Mouse (Mus musculus): ENCODE measurements around the gene Mgat4a.
"Not testable (repeated sequence)": the region's sequence is repeated elsewhere in the genome, so short reads cannot be mapped to it uniquely, and the experiment has no call there.

The Mgat4a gene

DNA sequence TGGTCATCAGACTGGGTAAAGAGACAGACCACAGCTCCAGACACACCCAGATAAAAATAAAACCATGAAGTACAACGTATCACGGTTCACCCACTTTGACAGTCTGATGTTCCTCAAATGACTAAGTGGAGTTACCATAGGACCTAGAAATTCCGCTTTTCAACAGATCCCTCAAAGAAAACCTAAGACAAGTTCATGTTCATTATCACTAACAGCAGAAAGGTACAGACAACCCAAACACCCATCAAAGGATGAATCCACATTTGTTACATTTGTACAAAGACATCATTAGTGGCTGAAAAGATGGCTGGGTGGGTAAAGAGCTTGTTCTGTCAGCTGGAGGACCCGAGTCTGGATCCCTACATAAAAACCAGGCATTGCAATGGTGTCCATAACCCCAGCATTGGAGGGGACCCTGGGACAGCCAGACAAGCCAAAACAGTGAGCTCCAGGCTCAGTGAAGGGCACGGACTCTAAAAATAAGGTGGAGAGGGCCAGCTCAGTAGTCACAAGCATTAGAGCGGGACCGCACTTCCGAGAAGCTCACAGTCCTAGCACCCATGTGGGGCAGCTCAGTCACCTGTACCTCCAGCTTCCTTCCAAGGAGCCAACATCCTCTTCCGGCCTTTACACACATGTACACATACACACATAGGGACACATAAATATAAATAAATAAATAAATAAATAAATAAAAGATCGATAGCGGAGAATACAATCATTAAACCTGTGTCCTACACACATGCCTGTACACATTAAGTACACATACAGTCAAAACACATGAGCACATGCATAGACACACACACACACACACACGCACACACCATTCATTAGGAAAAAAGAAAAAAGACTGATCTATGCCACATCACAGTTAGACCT lies 8.9 kb downstream of the Mgat4a start:
- no peak for DNase-seq

DNA sequence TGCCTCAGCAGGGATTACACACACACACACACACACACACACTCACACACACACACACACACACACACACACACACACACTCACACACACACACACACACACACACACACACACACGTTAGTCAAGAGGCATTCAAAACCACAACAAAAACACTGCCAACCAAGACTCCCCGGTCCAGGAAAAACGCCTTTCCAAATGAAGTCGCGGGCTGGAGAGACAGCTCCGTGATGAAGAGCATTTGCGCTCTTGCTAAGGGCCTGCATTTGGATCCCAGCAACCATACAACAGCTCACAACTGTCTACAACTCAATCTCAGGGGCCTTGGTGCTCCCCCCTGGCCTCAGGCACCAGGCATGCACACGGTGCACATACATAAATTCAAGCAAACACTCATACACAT lies 10.8 kb downstream of the Mgat4a start:
- peak; percentile 12 for DNase-seq

DNA sequence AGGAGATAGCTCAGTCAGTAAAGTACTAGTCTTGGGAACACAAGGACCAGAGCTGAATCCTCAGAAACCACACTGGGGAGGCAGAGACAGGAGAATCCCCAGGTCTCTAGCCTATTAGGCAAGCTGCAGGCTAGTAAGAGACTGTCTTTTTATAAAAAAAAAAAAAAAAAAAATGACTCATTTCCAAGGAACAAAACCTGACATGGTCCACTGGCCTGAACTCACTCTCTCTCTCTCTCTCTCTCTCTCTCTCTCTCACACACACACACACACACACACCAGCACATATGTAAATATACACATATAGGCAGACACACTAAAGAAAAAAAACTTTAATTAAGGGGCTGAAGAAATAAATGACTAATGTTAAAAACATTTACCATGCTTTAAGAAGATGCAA lies 14.6 kb downstream of the Mgat4a start:
- no peak for DNase-seq

DNA sequence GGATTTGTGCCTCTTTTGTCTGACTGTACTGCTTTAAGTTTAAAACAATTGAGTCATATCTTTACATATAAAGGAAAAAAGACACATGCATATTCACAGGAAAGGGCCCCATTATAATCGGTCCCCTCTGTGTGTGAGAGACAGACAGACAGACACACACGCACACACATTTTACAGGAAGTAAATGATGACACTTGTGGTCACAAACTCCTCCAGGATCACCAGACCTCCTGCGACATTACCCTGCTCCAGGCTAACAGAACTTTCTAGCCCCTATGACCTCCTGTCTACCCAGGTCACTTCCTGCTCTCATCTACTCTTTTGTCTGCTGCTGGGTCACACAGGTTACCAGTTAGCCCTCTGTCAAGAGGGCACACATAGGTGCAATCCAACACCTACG lies 16.1 kb downstream of the Mgat4a start:
- no peak for DNase-seq

DNA sequence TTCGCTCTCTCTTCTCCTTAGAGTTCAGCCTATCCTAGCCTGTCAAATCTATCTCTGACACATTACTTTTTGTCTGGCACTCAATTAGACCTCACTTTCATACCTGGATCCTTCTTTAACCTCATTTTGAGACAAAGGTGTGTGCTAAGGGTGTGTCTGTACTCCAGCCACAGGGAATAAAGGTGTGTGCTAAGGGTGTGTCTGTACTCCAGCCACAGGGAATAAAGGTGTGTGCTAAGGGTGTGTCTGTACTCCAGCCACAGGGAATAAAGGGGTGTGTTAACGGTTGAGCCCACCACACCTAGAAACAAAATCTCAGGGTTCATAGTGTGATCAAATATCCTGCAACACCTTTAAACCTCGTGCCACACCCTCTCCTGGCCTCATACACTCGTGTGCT lies 16.7 kb downstream of the Mgat4a start:
- DNase-seq, result not testable (repeated sequence)

DNA sequence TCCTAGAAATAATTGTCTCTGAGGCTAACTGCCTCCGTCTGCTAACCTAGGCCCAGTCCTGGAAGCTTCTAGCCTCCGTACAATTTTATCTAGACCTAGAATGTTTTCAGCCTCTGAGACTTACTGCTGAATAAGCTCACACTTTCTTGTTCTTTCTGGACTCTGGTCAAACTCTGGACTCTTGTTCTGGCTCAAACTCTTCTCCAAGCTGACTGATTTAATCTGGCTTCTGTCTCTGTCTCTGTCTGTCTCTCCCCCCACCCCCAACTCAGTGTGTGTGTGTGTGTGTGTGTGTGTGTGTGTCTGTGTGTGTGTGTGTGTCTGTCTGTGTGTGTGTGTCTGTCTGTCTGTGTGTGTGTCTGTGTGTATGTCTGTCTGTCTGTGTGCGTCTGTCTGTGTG lies 17.3 kb downstream of the Mgat4a start:
- not testable (repeated sequence) for DNase-seq

DNA sequence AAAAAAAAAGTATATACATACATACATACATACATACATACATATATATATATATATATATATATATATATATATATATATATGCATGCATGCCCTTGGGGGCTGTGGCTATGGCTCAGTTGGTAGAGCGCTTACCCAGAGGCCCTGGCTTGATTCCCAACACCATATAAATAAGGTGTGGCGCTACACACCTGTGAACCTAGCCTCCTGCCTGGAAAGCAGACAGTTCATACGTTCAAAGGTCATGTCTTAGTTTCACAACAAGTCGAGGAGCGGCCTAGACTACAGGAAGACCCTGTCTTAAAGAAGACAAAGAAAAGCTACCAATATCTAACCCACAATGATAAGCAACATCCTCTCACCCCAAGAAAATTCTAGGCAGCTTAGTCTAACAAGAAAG lies 18.7 kb downstream of the Mgat4a start:
- DNase-seq, result no peak

DNA sequence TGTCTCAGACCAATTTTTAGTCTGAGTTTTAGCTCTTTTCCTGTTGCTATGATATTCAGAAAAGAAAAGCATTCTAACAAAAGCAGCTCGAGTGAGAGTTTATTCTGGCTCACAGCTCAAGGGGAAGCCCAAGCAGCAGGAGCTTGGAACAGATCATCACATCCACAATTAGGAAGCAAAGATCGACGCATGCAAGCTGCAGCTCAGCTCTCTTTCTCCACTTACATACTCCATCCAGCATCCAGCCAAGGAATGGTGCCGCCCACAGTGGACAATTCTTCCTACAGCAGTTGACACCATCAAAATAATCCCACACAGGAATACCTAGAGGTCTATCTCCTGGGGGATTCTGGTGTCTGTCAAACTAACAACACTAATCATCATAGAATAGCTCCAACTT lies 22.0 kb downstream of the Mgat4a start:
- DNase-seq, result no peak

DNA sequence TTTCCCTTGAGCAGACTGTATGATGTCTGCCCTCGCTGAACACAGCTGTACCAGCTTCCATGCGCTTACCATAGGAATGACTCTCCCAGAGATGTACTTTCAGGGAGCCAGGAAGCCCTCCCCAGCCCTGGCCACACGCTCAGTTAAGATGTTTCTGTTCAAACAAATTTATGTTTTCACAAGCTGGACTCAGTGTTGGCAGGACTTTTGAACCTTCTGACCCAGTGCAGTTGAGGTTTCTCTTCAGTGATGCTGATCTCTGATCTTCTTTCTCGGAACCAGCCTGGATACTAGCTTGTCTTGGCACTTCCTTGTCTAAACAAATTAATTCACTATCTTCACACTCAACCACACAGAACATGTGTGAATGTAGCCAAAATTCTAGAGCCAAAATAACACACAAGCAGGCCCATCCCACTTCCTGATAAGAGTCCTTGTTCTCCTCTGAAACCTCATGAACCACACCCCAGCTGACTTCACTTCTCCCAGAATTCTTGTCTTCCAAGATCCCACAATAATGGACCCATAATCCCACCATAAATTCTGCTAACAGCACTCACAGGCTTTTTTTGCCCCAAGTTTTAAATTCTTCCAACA lies 22.6 kb downstream of the Mgat4a start:
- no peak for DNase-seq

DNA sequence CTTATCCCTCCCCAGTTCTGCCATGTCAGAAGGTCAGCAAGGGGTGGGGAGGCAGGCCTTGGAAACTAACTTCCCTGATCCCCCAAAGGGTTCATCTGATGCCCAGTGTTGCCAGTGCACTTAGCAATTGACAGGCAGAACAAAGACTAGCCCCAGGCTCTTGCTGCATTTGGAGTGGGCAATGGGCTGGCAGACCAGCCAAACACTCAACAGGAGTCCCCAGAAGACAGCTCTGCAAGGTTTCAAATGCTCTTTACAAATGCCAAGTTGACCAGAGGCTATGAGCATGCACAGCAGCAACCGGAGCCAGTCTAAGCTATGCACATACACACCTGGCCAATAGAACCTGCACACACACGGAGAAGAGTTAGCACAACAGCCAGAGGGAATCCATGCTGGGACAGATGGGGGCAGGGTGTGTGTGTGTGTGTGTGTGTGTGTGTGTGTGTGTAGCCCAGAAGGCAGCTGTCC lies 27.8 kb downstream of the Mgat4a start:
- DNase-seq, result no peak

DNA sequence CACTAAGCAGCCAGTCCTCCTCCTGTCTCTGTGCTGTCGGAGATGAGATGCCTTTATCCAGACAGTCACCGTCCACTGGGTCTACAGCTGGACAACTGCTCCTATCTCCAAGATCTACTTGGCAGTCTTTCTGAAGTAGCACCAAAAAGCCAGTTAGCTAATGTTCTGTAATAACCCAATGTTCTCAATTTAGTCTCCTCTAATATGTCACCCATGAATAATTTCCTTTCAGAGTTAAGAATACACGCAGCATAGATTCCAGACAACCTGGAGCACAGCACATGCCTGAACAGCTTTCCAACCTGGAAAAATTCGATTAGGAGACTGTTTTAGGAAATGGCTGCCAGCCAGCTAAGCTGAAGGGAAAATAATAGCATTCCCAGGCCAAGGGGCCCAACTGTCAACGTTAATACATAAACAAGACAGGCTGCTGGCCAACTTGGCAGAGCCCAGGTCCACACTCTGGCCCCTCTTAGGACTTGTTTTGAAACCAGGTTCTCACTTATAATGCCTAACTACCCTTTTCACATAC lies 28.6 kb downstream of the Mgat4a start:
- DNase-seq, result no peak

DNA sequence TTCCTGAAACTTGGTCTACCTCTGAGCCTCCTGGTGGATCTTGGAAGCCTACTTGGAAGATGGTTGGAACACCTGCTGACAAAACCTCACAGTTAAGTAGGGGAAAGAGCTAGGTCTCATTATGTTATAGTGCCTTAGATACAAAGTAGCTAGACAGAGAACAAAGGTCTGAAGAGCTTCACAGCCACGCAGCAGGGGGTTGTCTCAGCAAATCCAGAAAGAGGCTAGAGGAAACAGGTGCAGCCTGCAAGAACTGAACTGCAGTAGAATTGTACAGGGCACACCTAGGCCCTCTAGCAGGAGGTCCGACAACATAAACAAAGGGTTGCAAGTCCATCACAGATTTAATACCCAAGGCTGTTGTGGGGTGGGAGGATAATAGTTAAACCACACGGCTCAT lies 30.6 kb downstream of the Mgat4a start:
- DNase-seq, result peak; percentile 72

DNA sequence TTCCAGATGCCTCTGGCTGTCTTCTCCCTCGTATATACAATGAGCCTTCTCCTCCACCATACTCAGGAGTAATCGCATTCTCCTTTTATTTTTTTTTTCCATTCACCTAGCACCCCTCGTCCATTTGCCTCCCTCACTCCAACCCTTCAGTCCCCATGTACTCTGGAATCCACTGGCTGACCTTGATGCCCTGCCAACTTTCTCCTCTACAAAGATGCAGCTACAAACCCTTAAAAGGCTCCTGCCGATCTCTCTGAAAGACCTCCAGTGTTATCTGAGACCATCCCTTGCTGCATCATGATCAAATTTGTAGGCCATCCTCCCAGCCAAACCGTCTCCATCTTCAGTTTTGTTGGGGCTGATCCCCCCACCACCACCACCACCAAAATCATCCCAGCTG lies 31.4 kb downstream of the Mgat4a start:
- no peak for DNase-seq

DNA sequence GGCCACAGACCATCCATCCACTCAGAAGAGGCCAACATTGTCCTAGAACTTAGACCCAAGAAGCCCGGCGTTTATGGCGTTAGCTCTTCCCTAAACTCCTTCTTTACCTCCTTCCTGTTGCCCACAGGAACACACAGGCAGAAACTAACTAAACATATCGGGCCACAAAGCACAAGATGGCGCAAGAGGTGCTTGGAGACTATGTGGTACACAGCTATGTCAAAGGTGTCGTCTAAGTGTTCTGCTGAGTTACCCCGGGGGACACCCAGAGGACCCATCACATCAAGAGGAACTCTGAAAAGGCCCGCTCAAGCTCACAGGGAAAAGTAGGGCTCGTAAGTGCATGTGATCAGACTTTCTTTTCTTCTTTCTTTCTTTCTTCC lies 35.5 kb downstream of the Mgat4a start:
- peak; percentile 40 for DNase-seq

DNA sequence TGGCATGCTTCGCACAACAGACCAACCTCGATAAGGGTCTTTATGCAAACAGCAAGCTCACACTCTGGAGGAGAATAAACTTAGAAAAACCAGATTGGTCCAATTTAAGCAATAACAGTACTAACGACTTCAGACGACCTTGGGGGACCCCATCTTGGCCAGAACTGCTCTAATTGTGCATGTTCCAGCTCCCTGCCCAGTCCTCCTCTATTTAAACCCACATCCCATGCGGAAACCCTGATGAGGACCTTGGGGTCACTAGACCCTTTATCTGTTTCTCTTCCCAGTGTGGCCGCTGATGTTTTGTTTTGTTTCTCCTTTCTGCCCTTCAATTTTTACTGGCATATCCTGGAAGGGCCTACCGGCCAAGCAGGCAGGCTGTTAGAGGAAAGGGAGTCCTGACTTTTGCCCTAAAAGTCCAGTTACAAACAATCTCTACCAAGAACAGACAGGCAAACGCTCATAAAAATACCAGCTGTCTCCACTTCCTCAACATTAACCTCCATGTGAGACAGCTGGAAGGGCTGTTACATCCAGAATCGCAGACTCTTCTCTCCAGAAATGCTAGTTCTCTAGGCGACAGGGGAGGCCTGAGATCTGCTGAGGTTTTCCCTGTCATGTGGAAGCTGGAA lies 36.0 kb downstream of the Mgat4a start:
- no peak for DNase-seq

DNA sequence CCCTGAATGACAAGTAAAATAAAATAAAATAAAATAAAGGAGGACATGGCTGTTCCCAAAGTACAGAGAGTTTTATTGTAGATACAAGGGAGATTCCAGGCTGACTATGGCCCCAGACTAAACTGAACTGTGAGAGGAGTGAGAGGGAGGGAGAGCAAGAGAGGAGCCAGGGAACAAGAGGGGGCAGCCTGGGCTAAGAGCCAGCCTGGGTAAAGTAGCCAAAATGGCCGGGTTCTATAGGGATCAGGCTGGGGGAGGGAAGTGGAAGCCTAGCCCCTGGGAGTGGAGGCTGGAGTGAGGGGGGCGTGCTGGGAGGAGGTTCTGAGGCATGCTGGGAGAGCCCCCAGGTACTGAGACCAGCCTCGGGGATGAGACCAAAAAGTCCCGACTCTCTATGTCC lies 37.2 kb downstream of the Mgat4a start:
- DNase-seq, result no peak

DNA sequence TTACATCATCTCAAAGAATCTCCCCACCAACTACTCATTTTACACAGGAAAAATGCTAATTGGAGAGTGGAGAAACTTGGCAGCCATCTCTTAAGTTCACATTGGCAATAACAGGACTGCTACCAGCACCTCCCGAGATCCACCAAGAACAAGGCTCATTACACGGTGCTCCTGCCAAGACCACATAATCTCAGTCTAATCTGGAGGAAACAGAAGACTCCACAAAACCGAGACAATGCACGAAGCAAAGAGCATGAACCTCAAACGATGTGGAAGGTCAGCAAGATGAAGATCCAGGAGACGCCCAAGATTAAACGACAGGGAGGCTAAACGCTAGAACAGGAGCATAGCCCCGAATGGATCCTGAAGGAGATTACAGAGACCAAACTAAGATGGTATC lies 38.5 kb downstream of the Mgat4a start:
- no peak for DNase-seq

DNA sequence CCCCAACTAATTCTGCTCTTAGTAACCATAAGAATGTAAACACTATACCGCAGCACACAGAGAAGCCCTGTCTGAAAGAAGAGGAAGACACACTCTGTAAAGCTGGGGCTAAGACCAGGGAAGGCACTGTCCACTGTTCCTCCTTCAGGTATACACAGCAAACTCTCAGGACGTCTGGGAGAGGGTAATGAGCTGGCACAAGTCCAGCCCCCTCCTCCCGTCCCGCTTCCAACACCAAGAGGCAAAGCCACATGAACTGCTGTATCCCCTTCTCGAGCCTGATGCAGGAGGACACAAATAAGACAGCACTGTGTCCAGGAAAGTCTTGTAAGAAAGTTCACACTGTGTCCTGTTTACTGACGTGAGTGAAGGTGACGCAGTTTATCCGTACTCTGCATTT lies 40.1 kb downstream of the Mgat4a start:
- no peak for DNase-seq

DNA sequence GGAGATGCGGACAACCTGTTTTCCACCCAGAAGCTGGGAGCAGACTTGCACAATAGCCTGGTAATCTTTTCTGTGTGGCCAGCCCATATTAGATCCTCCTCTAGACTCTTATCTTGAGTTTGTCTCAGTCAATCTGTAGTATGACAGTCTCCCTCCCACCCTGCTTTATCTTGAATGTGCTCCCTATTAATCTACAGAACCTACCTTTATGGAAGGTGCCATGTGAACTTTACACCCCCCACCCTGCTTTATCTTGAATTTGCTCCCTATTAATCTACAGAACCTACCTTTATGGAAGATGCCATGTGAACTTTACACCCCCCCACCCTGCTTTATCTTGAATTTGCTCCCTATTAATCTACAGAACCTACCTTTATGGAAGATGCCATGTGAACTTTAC lies 41.4 kb downstream of the Mgat4a start:
- not testable (repeated sequence) for DNase-seq

DNA sequence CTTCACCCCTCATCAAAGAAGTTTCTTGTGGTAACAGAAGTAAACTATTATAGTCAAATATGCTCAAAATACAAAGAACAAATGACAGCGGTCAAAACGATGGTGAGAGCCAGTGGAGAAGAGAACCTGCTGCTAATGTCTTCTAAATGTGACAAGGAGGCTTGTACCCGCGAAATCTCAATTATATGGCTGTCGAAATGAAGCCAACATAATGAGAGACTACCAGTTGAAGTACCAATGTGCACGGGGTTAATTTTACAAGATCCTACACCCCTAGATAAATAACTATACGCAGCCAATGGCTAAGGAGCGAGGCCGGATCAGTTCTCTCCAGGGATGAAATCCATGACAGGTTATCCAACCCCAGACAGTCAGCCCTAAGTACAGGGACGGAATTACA lies 41.9 kb downstream of the Mgat4a start:
- no peak for DNase-seq

DNA sequence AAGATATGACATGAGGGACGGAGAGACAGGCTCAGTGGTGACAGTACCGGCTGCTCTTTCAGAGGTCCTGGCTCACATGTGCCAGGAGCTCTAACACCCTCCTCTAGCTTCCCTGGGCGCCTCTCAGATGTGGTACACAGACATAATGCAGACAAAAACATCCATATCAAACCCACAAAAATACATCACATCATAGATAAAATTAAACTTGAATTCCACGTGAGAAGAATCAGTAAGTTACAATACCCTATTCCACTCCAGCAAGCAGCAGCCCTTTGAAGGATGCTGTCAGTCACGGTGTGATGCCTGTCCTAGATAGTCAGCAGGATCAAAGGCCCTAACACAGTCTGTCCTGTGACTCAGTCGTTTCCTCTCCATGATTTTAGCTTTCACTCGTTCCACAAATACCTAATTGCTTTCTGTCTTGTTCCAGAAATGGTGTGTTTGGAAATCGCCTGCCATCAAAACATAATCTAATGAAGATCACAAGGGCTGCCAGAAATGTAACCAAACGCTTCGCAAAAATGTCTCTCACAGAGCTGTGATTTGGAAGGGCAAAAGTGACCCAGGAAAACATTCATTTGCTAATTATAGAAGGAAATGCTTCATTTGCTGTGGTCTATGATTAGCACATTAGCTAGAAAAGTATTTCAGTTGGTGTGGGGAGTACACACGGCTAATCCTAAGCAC lies 44.1 kb downstream of the Mgat4a start:
- no peak for DNase-seq

DNA sequence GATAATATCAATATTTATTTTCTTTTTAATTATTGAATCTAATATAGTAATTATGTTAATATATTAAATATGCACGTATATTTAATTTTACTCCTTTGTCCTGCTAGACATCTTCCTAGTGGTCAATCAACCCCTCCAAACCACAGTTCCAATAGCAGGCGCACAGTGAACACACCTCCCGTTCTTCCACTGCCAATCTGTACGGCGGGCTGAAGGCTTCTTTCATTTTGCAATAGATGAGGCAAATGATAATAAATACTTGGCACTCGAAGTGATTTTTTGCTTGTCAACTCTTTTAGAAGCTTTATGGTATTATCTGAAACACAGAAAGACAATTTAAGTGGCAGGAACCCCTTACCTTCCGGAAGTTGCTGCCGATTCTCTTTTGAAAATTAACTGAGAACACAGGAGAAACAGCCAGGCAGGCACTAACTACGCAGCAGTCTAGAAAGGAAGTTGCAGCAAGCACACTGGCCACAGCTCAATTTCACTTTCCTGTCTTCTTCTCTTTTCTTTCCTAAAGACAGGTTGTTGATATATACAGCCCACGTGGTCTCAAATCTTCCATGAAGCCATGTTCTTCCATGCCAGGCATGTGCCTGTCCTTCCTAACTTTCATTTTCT lies 45.0 kb downstream of the Mgat4a start:
- no peak for DNase-seq

DNA sequence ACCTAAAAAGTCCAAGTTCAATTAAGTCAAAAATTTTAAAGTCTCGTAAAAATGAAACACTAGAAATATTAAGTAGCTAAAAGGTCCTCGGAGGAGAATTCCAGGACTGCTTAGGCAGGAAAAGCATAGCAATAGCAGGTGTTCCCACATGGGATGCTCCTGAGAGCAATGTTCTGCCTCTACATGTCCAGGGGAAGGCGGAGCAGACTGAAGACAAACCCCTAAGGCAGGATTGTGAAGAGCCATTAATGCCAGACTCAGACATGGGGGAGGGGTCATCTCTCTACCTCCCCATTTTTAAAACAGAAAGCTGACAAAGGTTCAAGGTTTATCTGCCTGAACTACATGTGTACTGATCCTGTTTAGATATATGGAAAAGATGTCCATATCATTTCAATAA lies 45.7 kb downstream of the Mgat4a start:
- no peak for DNase-seq
